Mouse (Mus musculus): ENCODE data around the gene Zfp131.

Gene Zfp131

DNA sequence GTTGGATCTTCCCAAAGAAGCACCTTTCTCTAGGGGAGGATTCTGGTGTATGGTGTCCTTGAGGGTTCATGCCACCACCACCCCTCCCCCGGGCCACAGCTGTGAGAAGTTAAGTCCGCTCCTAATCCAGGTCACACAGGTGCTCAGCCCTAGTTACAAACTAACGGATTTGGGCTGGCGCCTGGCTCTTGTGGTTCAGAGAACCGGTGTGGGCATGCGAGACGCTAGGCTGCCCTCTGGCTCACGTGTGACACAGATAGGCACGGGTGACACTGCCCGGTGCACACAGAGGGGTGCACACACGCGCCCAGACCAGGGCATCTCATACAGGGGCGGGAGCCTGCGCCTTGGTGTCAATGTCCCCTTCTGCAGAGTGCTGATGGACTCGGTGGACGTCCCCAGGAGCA lies 35.5 kb downstream of the Zfp131 start:
- no peak for DNase-seq (ENCODE audit: low spot score)

DNA sequence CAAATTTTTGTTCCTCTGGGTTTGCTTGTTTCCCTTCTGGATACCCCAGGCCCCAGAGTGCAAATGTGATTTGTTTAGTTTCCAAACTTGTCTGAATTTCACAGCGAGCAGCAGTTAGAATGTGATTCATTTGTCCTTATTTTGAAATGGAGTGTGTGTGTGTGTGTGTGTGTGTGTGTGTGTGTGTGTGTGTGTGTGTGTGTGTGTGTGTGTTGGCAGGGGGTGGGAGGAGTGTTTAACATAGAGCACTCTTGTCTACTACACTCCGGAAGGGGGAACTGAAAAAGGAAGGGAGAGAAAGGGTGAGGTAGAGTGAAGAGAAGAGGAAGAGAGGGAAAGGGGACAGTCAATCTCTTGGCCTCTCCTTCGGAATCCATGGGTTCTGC lies 36.1 kb downstream of the Zfp131 start:
- DNase-seq (ENCODE audit: low spot score): no peak

DNA sequence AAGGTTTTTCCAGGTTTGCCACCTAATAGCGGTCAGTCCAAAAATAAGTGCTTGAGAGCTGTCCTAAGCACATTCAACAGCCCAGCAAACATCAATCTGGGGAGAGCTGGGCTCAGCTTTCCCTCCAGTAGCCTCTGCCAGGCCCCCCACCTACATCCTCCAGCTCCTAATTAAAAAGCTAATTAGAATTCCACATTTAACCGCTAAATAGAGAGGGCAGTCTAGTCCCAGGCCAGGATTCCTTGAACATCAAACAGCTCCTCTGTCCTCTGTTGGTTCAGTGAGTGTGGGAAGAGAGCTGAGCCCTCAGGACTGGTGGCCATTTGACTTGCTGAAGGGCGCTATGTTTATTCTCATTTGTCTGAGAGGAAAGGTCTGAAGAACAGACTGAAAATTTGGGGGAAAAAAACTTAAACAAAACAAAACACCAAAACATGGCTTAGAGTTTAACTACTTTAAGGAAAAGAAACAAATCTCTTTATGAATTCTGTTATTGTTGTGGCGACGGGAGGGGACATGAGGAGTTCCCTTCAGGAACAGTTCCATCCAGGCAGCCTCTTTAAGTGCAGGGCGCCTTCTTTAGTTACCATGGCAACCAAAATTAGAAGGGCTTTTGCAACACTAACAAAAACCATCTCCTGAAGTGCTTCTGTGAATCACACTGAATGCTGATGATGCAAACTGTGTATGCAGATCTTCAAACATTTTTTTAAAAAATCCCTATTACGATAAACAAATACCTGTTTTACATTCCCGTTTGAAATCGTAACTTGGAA lies 36.6 kb downstream of the Zfp131 start:
- no peak for DNase-seq (ENCODE audit: low spot score)

DNA sequence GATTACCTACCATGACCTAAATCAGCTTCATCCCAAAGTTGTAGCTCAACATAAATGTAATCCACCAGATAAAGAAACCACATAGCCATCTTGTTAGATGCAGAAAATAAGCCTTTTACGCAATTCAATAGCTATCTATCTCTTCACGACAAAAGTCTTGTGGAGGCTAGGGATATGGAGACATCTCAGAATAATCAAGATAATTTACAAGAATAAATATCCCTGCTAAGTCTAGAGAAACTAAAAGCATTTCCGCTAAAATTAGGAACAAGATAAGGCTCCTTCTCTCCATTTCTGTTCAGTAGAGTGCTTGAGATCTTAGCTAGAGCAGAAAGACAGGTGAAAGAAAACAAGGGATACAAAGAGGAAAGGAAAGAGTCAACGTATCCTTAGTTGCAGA lies 43.8 kb downstream of the Zfp131 start:
- no peak for DNase-seq (ENCODE audit: low spot score)

DNA sequence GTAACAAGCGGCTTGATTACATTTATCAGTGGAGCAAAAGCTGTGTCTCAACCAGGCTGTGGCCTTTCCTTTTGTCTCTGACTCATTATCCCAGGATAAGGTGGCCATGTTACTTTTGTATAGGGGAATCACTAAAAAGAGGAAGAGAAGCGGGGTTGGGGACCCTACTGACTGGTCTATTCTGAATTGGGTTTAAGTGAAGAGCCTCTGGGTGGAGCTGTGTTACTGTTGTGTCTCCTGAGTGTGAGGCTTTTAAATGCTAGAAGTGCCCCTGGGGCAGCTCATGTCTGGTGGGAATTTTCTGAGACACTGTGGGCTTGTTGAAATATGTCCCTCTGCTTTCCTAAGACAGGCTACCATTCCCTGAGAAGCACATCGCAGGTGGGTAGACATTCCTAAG lies 47.2 kb downstream of the Zfp131 start:
- no peak for DNase-seq (ENCODE audit: low spot score)

DNA sequence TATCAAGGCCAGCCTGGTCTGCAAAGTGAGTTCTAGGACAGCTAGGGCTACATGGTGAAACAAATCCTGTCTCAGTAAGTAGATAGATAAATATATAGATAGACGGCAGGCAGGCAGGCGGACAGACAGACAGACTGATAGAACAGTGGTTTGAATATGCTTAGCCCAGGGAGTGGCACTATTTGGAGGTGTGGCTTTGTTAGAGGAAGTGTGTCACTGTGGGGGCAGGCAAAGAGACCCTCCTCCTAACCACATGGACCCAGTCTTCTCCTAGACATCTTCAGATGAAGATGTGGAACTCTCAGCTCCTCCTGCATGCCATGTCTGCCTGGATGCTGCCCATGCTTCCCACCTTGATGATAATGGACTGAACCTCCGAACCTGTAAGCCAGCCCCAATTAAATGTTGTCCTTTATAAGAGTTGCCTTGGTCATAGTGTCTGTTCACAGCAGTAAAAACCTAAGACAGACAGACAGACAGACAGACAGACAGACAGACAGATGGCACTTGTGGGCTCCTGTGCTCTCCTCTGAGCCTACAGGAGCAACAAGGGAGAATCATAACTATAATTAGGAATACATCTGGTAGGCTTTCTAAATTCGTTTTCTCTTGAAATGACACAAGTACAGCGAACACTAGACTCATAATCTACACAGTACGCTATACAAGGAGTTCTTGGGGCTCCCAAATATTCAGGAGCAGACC lies 47.8 kb downstream of the Zfp131 start:
- no peak for DNase-seq (ENCODE audit: low spot score)

DNA sequence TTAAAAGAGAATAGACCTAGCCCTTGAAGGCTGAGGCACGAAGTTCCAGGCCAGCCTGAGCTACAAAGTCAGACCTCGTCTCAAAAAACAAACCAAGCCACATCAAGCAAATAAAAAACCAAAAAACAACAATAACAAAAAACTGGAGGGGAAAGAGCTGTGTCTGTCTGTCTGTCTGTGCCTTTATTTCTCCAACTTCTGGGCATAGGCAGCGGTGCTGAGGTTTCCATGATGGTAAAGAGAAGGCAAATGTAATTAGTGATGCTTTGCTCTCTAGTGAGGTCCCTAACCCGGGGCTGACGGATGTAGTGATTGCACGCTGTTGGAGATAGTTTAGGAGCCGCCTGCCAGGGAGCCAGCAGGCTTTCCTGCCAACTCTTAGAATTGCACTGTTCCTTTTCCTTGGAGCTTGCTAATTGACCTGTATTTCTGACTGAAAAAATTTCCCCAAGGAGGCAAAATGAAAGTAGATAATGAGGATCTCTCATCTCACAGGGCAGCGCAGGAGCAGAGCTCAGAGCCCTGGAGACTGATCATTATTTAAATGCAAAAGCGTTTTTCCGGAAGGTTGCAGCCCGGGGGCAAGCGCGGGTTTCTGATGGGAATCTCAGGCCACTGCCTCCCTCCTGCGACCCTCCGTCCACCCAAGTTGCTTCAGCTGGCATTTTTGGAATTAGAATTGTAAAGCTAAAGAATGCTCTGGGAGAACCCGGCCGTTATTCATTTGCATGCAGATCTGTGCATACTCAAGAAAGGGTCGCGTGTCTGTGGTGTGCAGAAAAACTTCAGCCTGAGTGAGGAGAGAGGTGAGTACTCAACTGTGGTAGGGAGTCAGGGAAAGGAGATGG lies 49.1 kb downstream of the Zfp131 start:
- no peak for DNase-seq (ENCODE audit: low spot score)

DNA sequence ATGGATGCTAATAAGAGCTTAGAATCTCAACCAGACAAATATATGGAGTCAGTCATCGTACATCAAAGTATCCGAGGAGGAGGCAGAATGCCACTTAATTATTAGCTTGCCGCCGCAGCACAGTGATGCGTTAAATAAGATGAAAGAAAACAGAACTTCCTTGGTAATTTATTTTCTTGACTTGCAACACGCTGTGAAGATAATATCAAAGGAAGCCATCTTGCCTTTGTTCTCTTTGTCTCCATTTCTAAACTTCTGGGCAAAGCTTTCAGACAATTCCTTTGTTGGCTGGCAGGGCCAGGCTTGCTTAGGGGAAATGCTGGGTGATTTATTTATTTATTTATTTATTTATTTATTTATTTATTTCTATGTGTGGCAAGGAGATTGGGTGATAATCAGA lies 59.2 kb downstream of the Zfp131 start:
- no peak for DNase-seq (ENCODE audit: low spot score)

DNA sequence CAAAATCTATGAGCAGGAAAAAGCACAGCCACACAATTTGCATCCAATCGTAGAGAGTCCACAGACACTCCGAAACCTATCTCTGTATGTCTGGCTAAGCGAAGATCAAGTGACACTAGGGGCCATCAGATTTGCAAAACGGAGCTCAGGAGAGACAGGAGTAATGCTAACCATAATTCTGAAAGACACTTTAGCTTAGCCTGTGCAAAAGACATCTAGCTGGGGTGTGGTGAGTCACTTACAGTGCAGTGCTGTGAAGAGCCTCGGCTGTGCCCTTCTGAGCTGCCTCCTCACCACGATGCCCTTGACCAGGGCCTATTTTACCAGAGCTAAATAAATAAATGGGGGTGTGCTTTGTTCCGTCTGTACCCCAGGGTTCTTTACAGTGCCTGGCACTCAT lies 61.3 kb downstream of the Zfp131 start:
- no peak for DNase-seq (ENCODE audit: low spot score)

DNA sequence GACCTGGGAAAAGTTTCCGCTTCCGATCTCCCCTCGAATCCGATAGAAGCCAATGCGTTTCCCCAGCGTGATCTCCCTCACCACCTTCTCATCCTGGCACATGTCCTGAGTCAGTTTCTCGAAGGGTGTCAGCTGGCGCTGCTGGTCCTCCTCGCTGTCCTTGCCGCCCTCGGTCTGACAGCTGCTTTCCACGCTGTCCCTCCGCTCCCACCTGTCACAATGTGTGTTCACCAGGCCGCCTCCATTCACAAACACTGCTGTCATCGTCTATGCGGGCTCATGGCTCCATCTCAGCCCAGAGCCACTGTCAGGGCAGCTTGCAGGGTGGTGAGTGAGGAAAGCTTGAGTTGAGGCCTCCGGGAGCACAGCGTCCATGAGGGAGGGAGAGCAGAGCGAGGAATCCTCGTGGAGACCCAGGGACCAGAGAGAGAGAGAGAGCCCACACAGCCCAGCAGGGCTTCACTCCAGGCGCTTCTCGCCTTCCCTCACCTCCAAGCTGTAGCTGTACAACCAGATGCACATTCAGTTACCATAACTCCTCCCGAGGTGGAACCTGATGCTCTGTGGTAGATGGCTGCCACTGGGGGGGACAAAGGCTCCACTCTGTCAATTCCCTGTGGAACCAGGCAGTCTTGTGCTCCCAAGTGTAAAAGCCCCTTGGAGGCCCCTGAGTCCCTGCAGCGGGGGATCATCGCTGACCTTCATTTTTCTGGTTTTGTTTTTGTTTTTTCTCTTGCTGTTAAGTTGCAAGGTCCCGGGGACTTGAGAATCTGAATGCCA lies 62.9 kb downstream of the Zfp131 start:
- DNase-seq (ENCODE audit: low spot score): no peak

DNA sequence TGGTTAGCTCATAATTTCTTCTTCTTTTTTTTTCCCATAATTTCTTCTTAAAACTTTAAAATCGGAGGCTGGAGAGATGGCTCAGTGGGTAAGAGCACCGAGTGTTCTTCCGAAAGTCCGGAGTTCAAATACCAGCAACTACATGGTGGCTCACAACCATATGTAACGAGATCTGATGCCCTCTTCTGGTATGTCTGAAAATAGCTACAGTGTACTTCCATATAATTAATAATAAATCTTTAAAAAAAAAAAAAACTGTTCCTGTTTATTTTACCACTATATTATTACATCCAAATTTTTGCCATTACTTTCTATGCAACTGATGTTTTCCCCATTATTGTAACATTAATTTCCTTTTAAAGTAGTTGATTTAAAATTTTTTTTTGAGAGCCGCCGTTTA lies 66.1 kb downstream of the Zfp131 start:
- no peak for DNase-seq (ENCODE audit: low spot score)

DNA sequence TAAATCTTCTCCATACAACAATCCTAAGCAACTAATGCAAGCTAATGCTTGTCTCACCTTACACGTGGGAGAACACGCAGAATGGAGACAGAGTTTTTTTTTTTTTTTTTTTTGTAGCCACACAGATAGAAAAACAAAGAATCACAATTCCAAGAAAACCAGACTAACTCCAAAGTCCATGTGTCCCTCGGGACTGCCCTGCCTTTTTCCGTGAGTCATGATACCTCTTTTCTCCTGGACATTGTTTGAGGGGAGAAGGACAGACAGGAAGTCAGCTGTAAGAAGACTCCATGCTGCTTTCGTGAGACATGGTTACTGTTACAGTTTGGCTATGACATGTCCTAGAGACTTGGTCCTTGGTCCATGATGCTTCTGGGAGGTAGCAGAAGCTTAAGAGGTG lies 67.3 kb downstream of the Zfp131 start:
- DNase-seq (ENCODE audit: low spot score): no peak

DNA sequence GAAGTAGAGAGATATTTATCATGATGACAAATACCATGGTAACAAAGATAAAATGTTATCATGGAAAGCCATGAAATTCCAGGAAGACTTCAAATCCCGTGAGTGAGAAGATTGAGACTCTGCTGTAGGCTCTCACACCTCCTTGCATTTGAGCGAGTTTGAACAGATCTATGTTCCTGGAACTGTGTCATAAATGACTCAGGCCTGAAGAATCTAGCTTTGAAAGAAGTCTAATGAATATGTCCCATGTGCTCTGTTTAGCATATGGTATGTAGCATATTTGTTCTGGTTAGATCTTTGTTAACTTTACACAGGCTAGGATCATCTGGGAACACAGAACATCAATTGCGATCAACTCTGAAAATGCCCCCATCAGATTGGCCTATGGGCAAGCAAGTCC lies 68.2 kb downstream of the Zfp131 start:
- no peak for DNase-seq (ENCODE audit: low spot score)

DNA sequence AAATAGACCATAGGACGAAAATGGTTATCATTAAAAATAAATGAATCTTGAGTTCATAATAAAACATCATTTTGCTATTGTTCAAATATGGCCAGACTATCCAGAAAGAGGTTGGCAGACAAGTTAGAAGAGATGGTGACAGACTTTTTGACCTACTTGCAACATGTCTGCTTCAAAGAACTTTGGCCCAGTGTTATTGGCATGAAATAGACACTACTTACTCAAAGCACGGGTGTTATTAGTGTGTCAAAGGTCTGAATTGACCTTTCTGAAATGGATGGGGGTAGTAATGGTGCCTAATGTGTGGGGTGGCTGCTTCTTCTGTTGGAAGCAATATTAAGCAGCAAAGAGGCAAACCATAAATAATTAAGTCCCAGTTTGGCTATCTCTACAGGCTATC lies 74.6 kb downstream of the Zfp131 start:
- no peak for DNase-seq (ENCODE audit: low spot score)

All from spleen, adult 12 weeks (tissue).